Mouse (Mus musculus) ES-Bruce4 (cell line): ENCODE measurements around the gene Hdac4. TPM values are rescaled to one million over a fixed set of nuclear protein-coding genes. Genes with fewer than 3 reads are reported as not detected.

Experiments
- H3K27ac ChIP-seq: 2 replicates; pipeline ENCODE4 v1.5.1; 2012; ENCODE audit warnings: low read length, inconsistent platforms; ENCODE audit not compliant: insufficient read depth
- H3K27me3 ChIP-seq: 2 replicates; pipeline ENCODE4 v1.6.1; 2012; ENCODE audit warnings: mild to moderate bottlenecking, low read length, inconsistent platforms; ENCODE audit not compliant: control insufficient read depth, poor library complexity, insufficient read depth, severe bottlenecking
- H3K36me3 ChIP-seq: 2 replicates; pipeline ENCODE4 v1.6.1; 2012; ENCODE audit warnings: inconsistent platforms, mild to moderate bottlenecking, low read length, moderate library complexity; ENCODE audit not compliant: control insufficient read depth, poor library complexity, insufficient read depth, severe bottlenecking
- H3K4me1 ChIP-seq: one replicate; pipeline ENCODE4 v1.8.1; 2011; ENCODE audit warnings: low read length; ENCODE audit not compliant: control insufficient read depth, insufficient read depth
- H3K4me3 ChIP-seq: 2 replicates; pipeline ENCODE4 v1.5.1; 2011; ENCODE audit warnings: low read depth, mild to moderate bottlenecking, low read length
- H3K9ac ChIP-seq: 2 replicates; pipeline ENCODE4 v1.6.1; 2012; ENCODE audit warnings: low read depth, mild to moderate bottlenecking, inconsistent platforms; ENCODE audit not compliant: poor library complexity, severe bottlenecking
- H3K9me3 ChIP-seq: replicated peaks from 2 replicates; pipeline ENCODE4 v1.6.1; 2012; ENCODE audit warnings: mild to moderate bottlenecking, low read length, inconsistent platforms; ENCODE audit not compliant: control insufficient read depth, poor library complexity, insufficient read depth, severe bottlenecking
- CTCF ChIP-seq: IDR thresholded peaks from one replicate; pipeline ENCODE4 v1.8.1; 2011; ENCODE audit warnings: low read depth, low read length
- EP300 ChIP-seq: IDR thresholded peaks from 2 replicates; pipeline ENCODE4 v1.6.1; 2011; ENCODE audit warnings: low read depth, low read length; ENCODE audit not compliant: insufficient read depth
- POLR2A ChIP-seq: IDR thresholded peaks from one replicate; pipeline ENCODE4 v1.8.1; 2011; ENCODE audit warnings: low read length; ENCODE audit not compliant: insufficient read depth
- polyA plus RNA-seq: library from polyadenylated mRNA; stranded (reverse); fragments of >200 nt; gene quantifications from 2 replicates; pipeline ENCODE4 v1.2.4, GENCODE M21; 2011; ENCODE audit warnings: low read depth; ENCODE audit not compliant: missing spikeins, insufficient read depth, insufficient read length

Gene Hdac4
- polyA plus RNA-seq, 1 experiment, result 27.5 TPM

GRCm38 (mm10) chr1:91912227-91913119 is 283.0 kb downstream of the Hdac4 start:
- TF ChIP-seq CTCF (no peak), EP300 (0 out of 2 replicates have a peak, but pooled peaks have one; percentile 18)
- Histone ChIP-seq H3K27ac (no peak overlapping the region), H3K27me3 (no peaks in the 10 kb centered on the region), H3K4me1 (peaks cover 3% of the 10 kb centered on the region), H3K9me3 (no peaks in the 10 kb centered on the region), H3K36me3 (no peaks in the 10 kb centered on the region), H3K4me3 (no peak overlapping the region), H3K9ac (no peak overlapping the region)

- Histone ChIP-seq H3K4me1 (no peaks in the 10 kb centered on the region), H3K9ac (no peak overlapping the region), H3K9me3 (no peaks in the 10 kb centered on the region), H3K4me3 (no peak overlapping the region), H3K27me3 (no peaks in the 10 kb centered on the region), H3K36me3 (no peaks in the 10 kb centered on the region), H3K27ac (no peak overlapping the region)
- TF ChIP-seq EP300, result no peak
Measured at GRCm38 (mm10) chr1:91905268-91905667, 290.2 kb downstream of the Hdac4 start.

- no peaks in the 10 kb centered on the region for H3K4me1 ChIP-seq
- TF ChIP-seq CTCF, result no peak
- TF ChIP-seq POLR2A, result no peak
- no peak for TF ChIP-seq EP300
- H3K9me3 ChIP-seq, result no peaks in the 10 kb centered on the region
- H3K9ac ChIP-seq, result no peak overlapping the region
- no peak overlapping the region for H3K4me3 ChIP-seq
- H3K27ac ChIP-seq, result no peak overlapping the region
- no peaks in the 10 kb centered on the region for H3K36me3 ChIP-seq
- H3K27me3 ChIP-seq, result no peaks in the 10 kb centered on the region
Measured at GRCm38 (mm10) chr1:91903241-91903981, 292.1 kb downstream of the Hdac4 start.

GRCm38 (mm10) chr1:91897078-91897477 is 298.4 kb downstream of the Hdac4 start:
- no peak for TF ChIP-seq EP300
- peak; percentile 40 for TF ChIP-seq CTCF
- no peak for TF ChIP-seq POLR2A
- Histone ChIP-seq H3K27ac (no peak overlapping the region), H3K9me3 (no peaks in the 10 kb centered on the region), H3K9ac (no peak overlapping the region), H3K4me1 (no peaks in the 10 kb centered on the region), H3K4me3 (no peak overlapping the region), H3K36me3 (no peaks in the 10 kb centered on the region), H3K27me3 (no peaks in the 10 kb centered on the region)

- Histone ChIP-seq H3K9ac (no peak overlapping the region), H3K36me3 (no peaks in the 10 kb centered on the region), H3K27ac (no peak overlapping the region), H3K4me3 (no peak overlapping the region), H3K9me3 (no peaks in the 10 kb centered on the region), H3K27me3 (no peaks in the 10 kb centered on the region), H3K4me1 (no peaks in the 10 kb centered on the region)
- TF ChIP-seq POLR2A, result no peak
- TF ChIP-seq EP300, result no peak
- no peak for TF ChIP-seq CTCF
Measured at GRCm38 (mm10) chr1:91894286-91894685, 301.2 kb downstream of the Hdac4 start.

- H3K36me3 ChIP-seq, result no peaks in the 10 kb centered on the region
- H3K27ac ChIP-seq, result no peak overlapping the region
- no peaks in the 10 kb centered on the region for H3K9me3 ChIP-seq
- no peak overlapping the region for H3K9ac ChIP-seq
- H3K4me3 ChIP-seq, result no peak overlapping the region
- TF ChIP-seq CTCF, result no peak
- no peak for TF ChIP-seq EP300
- TF ChIP-seq POLR2A, result no peak
- H3K27me3 ChIP-seq, result no peaks in the 10 kb centered on the region
- H3K4me1 ChIP-seq, result no peaks in the 10 kb centered on the region
Measured at GRCm38 (mm10) chr1:91893598-91893997, 301.9 kb downstream of the Hdac4 start.
